Mouse (Mus musculus): ENCODE results near the gene Tekt3.

GRCm38 (mm10) chr11:63035420-63036211, 25.8 kb upstream of the Tekt3 start:
- TF ChIP-seq POLR2AphosphoS2 (IDR thresholded peaks at IDR 0.05; ENCODE audit: low read length) (no peak), USF2 (IDR thresholded peaks at IDR 0.05; ENCODE audit: borderline replicate concordance in 1 of 2, insufficient read depth in 1 of 2, low read depth in 1 of 2, low read length in 2 of 2) (no peak), KAT2A (conservative IDR thresholded peaks at IDR 0.05; ENCODE audit: low read depth, low read length) (no peak), ETS1 (IDR thresholded peaks at IDR 0.05; ENCODE audit: low read depth, low read length) (no peak), NELFE (IDR thresholded peaks at IDR 0.05; ENCODE audit: low read depth, low read length) (no peak), RAD21 (IDR thresholded peaks at IDR 0.05; ENCODE audit: low read depth, low read length) (no peak), TCF12 (IDR thresholded peaks at IDR 0.05; ENCODE audit: low read depth, low read length) (no peak), POLR2A (IDR thresholded peaks at IDR 0.05; ENCODE audit: control insufficient read depth in 1 of 2, insufficient read depth in 1 of 2, low read depth in 1 of 2, low read length in 2 of 2, poor library complexity in 1 of 2) (no peak), USF1 (IDR thresholded peaks at IDR 0.05; ENCODE audit: low read depth, low read length) (no peak)

Measured in MEL (cell line).